Mouse (Mus musculus) hindbrain, embryonic 12.5 days (tissue): ENCODE measurements around the gene Taf1c. TPM values are rescaled to one million over a fixed set of nuclear protein-coding genes. Genes with fewer than 3 reads are reported as not detected.
A peak's percentile ranks its signal among the peaks of the same experiment; 100 is the strongest.

Experiments used
- ATAC-seq: fragments of 200-750 bp; cut with Nextera tagmentation; 2 replicates; pipeline ENCODE4 v1.8.0; 2017; ENCODE audit warnings: moderate TSS enrichment; ENCODE audit not compliant: low FRiP score
- H3K27ac ChIP-seq: fragments of 300-500 bp; sonication (generic); 2 replicates; pipeline ENCODE4 v1.5.1; 2016; ENCODE audit warnings: mild to moderate bottlenecking
- H3K27me3 ChIP-seq: fragments of 300-500 bp; sonication (generic); 2 replicates; pipeline ENCODE4 v1.6.1; 2016; ENCODE audit warnings: mild to moderate bottlenecking
- H3K36me3 ChIP-seq: fragments of 300-500 bp; sonication (generic); 2 replicates; pipeline ENCODE4 v1.6.1; 2016; ENCODE audit warnings: mild to moderate bottlenecking
- H3K4me1 ChIP-seq: fragments of 300-500 bp; sonication (generic); 2 replicates; pipeline ENCODE4 v1.6.1; 2016
- H3K4me2 ChIP-seq: fragments of 300-500 bp; sonication (generic); replicated peaks from 2 replicates; pipeline ENCODE4 v1.6.1; 2016; ENCODE audit warnings: mild to moderate bottlenecking
- H3K4me3 ChIP-seq: fragments of 300-500 bp; sonication (generic); 2 replicates; pipeline ENCODE4 v1.5.1; 2016; ENCODE audit warnings: mild to moderate bottlenecking
- H3K9ac ChIP-seq: fragments of 300-500 bp; sonication (generic); 2 replicates; pipeline ENCODE4 v1.6.1; 2016; ENCODE audit warnings: mild to moderate bottlenecking, moderate library complexity
- H3K9me3 ChIP-seq: fragments of 300-500 bp; sonication (generic); replicated peaks from 2 replicates; pipeline ENCODE4 v1.6.1; 2016; ENCODE audit warnings: mild to moderate bottlenecking
- WGBS: fragments of 180-500 bp; shearing (Covaris S2); methylation state at CpG from one replicate; pipeline ENCODE4 v1.1.7; 2016; 5-methylcytosine and 5-hydroxymethylcytosine counted together
- polyA plus RNA-seq: library from polyadenylated mRNA; unstranded; fragments of >200 nt; fragmentation: Nextera tagmentation; extraction: Ambion mirVana; gene quantifications from 2 replicates; pipeline ENCODE4 v1.2.1, GENCODE M21; 2016

The Taf1c gene
- polyA plus RNA-seq, 1 experiment from 2014 or later, result 14.9 TPM

DNA sequence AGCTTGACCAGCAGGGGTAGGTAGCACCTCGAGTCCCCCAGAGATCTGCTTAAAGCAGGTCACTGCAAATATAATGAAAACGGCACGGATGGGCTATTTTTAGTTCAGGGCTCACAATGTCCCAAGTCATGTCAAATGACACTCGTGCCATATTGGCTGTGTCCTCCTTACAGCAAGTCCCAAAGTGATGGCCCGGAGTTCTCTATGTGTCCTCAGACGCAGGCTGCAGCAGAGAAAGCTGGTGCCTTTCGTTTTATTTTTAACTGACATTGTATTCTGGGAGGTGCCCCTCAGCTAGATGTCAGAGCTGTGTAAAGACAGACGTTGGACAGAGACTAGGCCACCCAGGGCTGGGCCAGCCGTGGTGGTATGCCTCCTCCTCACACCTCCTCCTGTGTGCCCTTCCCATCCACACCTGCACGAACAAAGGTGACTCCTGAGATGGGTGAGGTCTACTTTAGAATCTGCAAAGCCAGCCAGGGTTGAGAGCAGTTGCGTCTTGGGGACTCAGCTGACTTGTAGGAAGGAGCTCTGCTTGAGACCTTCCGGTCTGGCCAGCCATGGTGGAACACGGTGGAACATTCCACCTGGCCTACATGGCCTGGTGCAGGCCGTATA is 15.9 kb upstream of the Taf1c start:
- Histone ChIP-seq H3K4me1 (peaks cover 5% of the 10 kb centered on the region; the same call in 1 of the 2 replicates), H3K27me3 (peaks cover 5% of the 10 kb centered on the region), H3K27ac (no peak overlapping the region), H3K36me3 (no peaks in the 10 kb centered on the region), H3K9ac (no peak overlapping the region), H3K4me3 (no peak overlapping the region), H3K9me3 (no peaks in the 10 kb centered on the region), H3K4me2 (no peak overlapping the region)
- 91% methylated on average over 14 of the region's 14 CpGs for WGBS
- ATAC-seq, result no peak

DNA sequence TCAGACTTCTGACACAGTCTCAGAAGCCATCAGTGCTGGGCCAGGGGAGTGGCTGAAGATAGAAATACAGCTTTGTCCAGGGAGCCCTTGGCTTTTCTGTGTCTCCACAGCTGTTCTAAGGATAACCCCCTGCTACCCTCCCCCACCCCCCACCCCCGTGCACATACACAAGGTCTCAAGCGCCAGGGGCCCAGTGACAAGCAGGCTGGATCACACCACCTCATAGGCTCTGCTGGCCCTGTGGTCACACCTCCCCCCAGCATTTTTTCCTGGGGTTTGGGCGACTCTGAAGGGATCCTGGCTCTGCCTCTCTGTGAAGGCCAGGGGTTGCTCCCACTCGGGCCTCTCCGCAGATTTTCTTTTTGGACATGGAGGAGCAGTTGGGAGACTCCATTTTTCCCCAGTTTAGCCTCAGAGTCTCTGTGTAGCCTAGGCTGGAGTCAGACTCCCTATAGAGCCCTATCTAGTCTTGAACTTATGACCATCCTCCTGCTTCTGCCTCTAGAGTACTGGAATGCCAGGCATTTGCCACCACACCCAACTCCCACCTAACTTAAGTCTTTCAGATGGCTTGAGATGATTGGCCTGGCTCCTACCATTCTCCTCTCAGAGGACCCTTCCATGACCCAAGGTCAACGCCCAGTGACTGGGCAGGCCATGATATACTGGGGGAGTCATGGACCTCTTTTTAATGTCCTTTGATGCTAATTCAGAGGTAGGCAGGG is 15.3 kb upstream of the Taf1c start:
- no peak overlapping the region for H3K27ac ChIP-seq
- H3K4me1 ChIP-seq, result peaks cover 5% of the 10 kb centered on the region; the same call in 1 of the 2 replicates
- H3K4me3 ChIP-seq, result no peak overlapping the region
- H3K27me3 ChIP-seq, result peaks cover 5% of the 10 kb centered on the region
- H3K4me2 ChIP-seq, result no peak overlapping the region
- H3K9me3 ChIP-seq, result no peaks in the 10 kb centered on the region
- WGBS, result 78% methylated on average over 6 of the region's 6 CpGs
- no peak for ATAC-seq
- no peak overlapping the region for H3K9ac ChIP-seq
- no peaks in the 10 kb centered on the region for H3K36me3 ChIP-seq

DNA sequence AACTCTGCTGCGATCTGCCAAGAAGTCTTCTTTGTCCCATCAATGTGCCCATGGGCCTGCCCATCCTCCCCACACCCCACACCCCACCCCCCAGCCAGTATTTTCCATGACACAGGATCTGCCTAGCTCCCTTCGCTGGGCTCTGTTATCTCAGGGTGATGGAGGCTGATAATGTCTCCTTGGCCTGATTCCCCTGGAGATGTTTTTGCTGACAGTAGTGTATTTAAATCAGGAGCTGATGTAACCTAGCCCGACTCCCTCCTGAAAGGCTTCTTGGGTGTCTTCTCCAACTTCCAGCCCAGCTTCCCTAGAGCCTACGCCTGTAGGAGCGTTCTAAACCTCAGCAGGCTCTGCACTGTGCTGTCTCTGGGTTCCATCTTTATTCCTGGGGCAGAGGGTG is 13.9 kb upstream of the Taf1c start:
- 69% methylated on average over 5 of the region's 5 CpGs for WGBS
- ATAC-seq, result no peak
- H3K9me3 ChIP-seq, result no peaks in the 10 kb centered on the region

DNA sequence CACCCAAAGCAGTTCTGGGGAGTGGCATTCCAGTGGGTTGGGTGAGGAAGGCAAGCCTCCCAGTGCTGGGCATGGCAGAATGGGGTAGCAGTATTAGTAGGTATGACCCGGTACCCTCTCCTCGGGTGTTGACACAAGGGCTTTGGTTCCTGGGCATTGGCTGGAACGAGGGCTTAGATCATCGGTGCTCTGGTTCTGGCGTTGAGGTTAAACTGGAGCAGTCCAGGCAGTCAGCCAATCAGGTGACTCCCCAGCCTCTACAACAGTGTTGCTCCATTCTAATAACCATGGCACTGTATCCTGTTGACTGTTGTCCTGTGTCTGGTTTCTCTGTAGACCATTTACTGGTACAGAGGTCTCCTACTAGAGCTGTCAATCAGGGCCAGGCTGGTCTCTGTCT is 12.6 kb upstream of the Taf1c start:
- H3K36me3 ChIP-seq, result no peaks in the 10 kb centered on the region
- no peak overlapping the region for H3K9ac ChIP-seq
- H3K27ac ChIP-seq, result no peak overlapping the region
- H3K27me3 ChIP-seq, result peaks cover 9% of the 10 kb centered on the region
- WGBS, result 89% methylated on average over 5 of the region's 5 CpGs
- no peak overlapping the region for H3K4me3 ChIP-seq
- ATAC-seq, result no peak
- H3K9me3 ChIP-seq, result no peaks in the 10 kb centered on the region
- 0 out of 2 replicates have a peak, but pooled peaks cover 5% of the 10 kb centered on the region for H3K4me1 ChIP-seq
- no peak overlapping the region for H3K4me2 ChIP-seq

More for the DNA sequence above, 13.9 kb upstream of the Taf1c start:
- Histone ChIP-seq H3K27me3 (peaks cover 9% of the 10 kb centered on the region), H3K27ac (no peak overlapping the region), H3K4me3 (no peak overlapping the region), H3K9ac (no peak overlapping the region), H3K4me1 (peaks cover 5% of the 10 kb centered on the region; the same call in 1 of the 2 replicates), H3K4me2 (no peak overlapping the region), H3K36me3 (no peaks in the 10 kb centered on the region)

DNA sequence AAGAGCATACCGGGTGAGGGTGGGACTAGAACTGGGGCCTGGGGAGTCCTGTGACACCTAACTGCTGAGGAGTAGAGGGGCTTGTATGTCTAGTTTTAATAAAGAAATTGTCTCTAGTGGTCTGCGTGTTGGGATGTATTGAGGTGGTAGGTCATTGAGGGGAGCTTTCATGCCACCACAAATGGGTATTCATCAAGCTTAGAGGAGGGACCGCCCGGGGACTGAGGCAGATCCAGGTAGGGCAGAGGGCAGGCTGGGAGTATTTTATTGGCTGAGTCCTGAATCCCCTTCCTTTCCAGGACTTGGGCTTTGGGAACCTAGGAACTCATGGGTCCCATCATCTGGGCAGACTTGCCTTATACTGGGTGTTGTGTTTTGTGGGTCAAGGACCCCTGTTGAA is 11.8 kb upstream of the Taf1c start:
- WGBS, result 89% methylated on average over 4 of the region's 4 CpGs
- H3K4me2 ChIP-seq, result no peak overlapping the region
- no peak for ATAC-seq
- no peaks in the 10 kb centered on the region for H3K9me3 ChIP-seq
- H3K9ac ChIP-seq, result no peak overlapping the region
- H3K4me1 ChIP-seq, result 0 out of 2 replicates have a peak, but pooled peaks cover 5% of the 10 kb centered on the region
- peaks cover 9% of the 10 kb centered on the region for H3K27me3 ChIP-seq
- no peaks in the 10 kb centered on the region for H3K36me3 ChIP-seq
- no peak overlapping the region for H3K27ac ChIP-seq
- no peak overlapping the region for H3K4me3 ChIP-seq

DNA sequence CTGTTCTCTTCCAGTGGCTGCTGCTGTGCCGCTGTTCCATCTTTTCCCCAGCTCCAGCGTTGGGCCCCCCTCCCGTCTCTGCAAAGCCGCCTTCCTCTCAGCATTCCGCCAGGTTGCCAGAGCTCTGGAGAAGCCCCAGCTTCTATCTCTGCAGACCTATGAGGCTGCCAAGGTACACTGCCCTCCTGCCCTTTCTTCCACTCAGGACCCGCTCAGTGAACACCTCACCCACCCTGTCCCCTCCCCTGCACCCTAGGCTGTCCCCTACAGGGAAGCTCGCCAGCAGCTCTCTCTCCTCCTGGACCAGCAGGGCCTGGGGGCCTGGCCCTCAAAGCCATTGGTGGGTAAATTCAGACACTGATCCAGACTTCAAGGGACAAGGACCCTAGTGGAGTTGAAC is 11.3 kb upstream of the Taf1c start:
- 76% methylated on average over 7 of the region's 7 CpGs for WGBS
- Histone ChIP-seq H3K9ac (no peak overlapping the region), H3K4me1 (0 out of 2 replicates have a peak, but pooled peaks cover 5% of the 10 kb centered on the region), H3K4me2 (no peak overlapping the region), H3K36me3 (no peaks in the 10 kb centered on the region), H3K27me3 (peaks cover 9% of the 10 kb centered on the region), H3K4me3 (no peak overlapping the region), H3K9me3 (no peaks in the 10 kb centered on the region), H3K27ac (no peak overlapping the region)
- no peak for ATAC-seq

DNA sequence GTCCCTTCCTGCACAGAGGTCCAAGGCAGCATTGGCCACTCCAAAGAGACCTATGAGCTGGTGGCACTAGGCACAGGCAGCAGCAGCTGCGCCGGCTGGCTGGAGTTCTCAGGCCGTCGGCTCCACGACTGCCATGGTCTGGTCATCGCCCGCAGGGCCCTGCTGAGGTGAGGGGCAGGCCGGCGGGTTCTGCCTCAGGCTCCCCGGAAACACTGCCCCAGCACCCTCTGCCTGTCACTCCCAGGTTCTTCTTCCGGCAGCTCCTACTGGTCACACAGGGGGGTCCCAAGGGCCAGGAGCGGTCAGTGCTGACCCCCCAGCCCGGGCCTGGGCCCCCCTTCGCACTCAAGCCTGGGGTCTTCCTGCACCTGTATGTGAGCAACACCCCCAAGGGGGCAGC is 10.1 kb upstream of the Taf1c start:
- H3K9me3 ChIP-seq, result no peaks in the 10 kb centered on the region
- no peak overlapping the region for H3K4me2 ChIP-seq
- H3K9ac ChIP-seq, result no peak overlapping the region
- ATAC-seq, result 0 out of 2 replicates have a peak, but pooled peaks have one; percentile 16
- H3K4me1 ChIP-seq, result 0 out of 2 replicates have a peak, but pooled peaks cover 8% of the 10 kb centered on the region
- H3K27ac ChIP-seq, result no peak overlapping the region
- peaks cover 9% of the 10 kb centered on the region for H3K27me3 ChIP-seq
- no peak overlapping the region for H3K4me3 ChIP-seq
- 77% methylated on average over 14 of the region's 14 CpGs for WGBS
- H3K36me3 ChIP-seq, result no peaks in the 10 kb centered on the region

DNA sequence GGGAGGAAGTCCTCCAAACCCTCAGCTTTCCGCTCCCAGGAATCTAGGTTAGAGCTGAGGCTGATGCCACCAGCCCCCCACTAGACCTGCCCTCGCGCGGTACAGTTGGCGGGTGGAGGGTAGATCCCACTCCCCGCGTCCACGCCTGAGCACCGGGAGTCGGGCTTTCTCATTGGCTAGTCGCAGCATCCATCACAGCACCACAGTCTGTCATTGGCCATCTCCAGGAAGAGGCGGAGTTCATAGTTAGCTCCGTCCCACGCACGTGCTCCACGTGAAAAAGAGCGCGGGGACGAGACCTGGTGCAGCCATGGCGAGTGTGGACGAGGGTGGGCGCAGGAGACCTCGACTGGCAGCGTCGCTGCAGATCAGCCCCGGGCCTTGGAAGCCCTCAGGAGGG is 7.4 kb upstream of the Taf1c start, which contains the start of gene Adad2:
Adad2 (plus strand) TSS at position 277 of the 400 bp plus-strand sequence.
- Histone ChIP-seq H3K27me3 (peaks cover 9% of the 10 kb centered on the region), H3K4me2 (no peak within 1 kb of the TSS), H3K4me1 (0 out of 2 replicates have a peak, but pooled peaks cover 3% of the 10 kb centered on the region), H3K4me3 (no peak within 1 kb of the TSS), H3K36me3 (no peaks in the 10 kb centered on the region), H3K27ac (no peak within 1 kb of the TSS), H3K9ac (no peak within 1 kb of the TSS), H3K9me3 (no peaks in the 10 kb centered on the region)
- no peak for ATAC-seq
- 85% methylated on average over 26 of the region's 26 CpGs for WGBS

DNA sequence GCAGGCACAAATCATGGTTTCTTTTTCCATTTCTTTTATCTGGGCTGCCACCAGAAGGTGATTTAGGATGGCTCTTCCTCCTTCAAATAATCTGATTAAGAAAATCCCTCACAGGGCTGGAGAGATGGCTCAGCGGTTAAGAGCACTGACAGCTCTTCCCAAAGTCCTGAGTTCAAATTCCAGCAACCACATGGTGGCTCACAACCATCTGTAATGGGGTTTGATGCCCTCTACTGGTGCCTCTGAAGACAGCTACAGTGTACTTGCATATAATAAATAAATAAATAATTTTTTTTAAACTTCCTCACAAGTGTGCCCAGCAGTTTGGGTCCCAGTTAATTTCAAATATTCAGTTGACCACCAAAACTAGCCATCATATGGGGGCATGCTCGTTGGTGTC is 1.2 kb upstream of the Taf1c start:
- Histone ChIP-seq H3K36me3 (peaks cover 15% of the 10 kb centered on the region), H3K9ac (no peak overlapping the region), H3K27ac (no peak overlapping the region), H3K4me2 (no peak overlapping the region), H3K27me3 (no peaks in the 10 kb centered on the region), H3K9me3 (no peaks in the 10 kb centered on the region), H3K4me3 (no peak overlapping the region), H3K4me1 (peaks cover 15% of the 10 kb centered on the region)
- ATAC-seq, result no peak
- 87% methylated on average over 2 of the region's 2 CpGs for WGBS

DNA sequence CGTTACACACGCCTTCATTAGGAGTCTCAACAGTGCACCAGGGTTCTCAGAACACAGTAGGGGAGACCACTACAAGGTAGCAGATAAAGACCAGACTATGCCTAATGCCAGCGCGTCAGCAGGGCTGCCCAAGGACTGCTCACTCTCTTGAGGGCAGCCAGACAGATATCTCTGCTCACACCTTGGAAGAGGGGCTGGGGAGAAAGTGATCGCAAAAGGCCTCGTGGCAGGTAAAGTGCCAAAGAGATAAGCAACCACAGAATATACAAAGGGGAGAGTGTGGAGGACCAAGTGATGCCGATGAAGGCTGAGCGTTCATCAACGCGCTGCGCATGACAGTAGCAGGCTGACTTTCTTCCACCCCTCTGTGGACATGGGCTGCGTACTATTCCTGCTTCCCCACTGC is 621 bp downstream of the Taf1c start:
- Histone ChIP-seq H3K4me3 (peak overlapping the region; percentile 75), H3K4me2 (peak overlapping the region; percentile 77), H3K9ac (peak overlapping the region; percentile 75), H3K36me3 (peaks cover 33% of the 10 kb centered on the region), H3K9me3 (no peaks in the 10 kb centered on the region), H3K4me1 (peaks cover 12% of the 10 kb centered on the region), H3K27me3 (no peaks in the 10 kb centered on the region), H3K27ac (no peak overlapping the region)
- no peak for ATAC-seq
- WGBS, result 46% methylated on average over 12 of the region's 12 CpGs

DNA sequence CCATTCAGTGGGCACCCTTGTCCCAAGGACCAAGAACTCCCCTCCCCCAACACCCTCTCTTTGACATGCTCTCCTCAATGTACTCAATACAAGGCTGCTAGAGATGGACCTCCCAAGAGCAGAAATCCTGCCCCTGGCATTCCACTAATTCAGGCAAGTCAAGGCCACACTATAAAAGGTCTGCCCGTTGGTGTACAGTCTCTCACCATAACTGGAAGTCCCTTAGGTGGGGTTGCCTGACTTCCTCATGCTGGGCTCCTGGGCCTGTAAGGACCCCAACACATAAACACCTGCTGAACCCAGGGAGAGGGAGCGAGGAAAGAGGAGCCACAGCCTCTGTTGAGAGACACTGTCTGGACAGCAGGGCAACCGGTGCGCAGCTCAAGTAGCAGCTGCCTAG is 1.3 kb downstream of the Taf1c start:
- 0 out of 2 replicates have a peak overlapping the region, but pooled peaks have one; percentile 75 for H3K9ac ChIP-seq
- H3K36me3 ChIP-seq, result peaks cover 39% of the 10 kb centered on the region
- H3K4me1 ChIP-seq, result peaks cover 12% of the 10 kb centered on the region
- H3K9me3 ChIP-seq, result no peaks in the 10 kb centered on the region
- H3K4me3 ChIP-seq, result peak overlapping the region; percentile 75
- H3K27ac ChIP-seq, result no peak overlapping the region
- no peaks in the 10 kb centered on the region for H3K27me3 ChIP-seq
- peak overlapping the region; percentile 77 for H3K4me2 ChIP-seq
- no peak for ATAC-seq
- WGBS, result 91% methylated on average over 4 of the region's 4 CpGs

DNA sequence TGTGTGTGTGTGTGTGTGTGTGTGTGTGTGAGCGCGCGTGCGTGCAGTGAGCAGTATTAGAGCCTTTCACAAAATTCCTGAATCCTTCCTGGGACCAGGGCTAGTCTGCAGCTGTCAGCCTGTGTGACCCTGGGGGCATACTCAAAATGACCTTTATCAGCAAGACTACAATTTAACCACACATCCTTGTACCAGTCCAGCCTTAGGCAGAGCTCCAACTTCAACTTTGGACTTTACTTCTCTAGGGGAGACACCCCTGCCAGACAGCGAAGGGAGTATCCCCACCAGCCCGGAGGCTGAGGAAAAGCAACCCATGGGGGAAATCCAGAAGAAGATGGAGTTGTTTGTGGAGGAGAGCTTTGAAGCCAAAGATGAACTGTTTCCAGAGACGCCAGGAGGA is 13.6 kb downstream of the Taf1c start:
- Histone ChIP-seq H3K4me3 (no peak overlapping the region), H3K4me2 (no peak overlapping the region), H3K27me3 (no peaks in the 10 kb centered on the region), H3K27ac (no peak overlapping the region), H3K9ac (no peak overlapping the region), H3K4me1 (peaks cover 13% of the 10 kb centered on the region; the same call in 1 of the 2 replicates), H3K9me3 (no peaks in the 10 kb centered on the region), H3K36me3 (no peaks in the 10 kb centered on the region; the same call in 1 of the 2 replicates)
- no peak for ATAC-seq
- WGBS, result 96% methylated on average over 7 of the region's 7 CpGs
